Mouse (Mus musculus): ENCODE data around the gene Nol12. TPM values are rescaled to one million over a fixed set of nuclear protein-coding genes. Genes with fewer than 3 reads are reported as not detected.
A peak's percentile ranks its signal among the peaks of the same experiment; 100 is the strongest.

Nol12 gene
- polyA plus RNA-seq, 1 experiment = 11.7 TPM

DNA sequence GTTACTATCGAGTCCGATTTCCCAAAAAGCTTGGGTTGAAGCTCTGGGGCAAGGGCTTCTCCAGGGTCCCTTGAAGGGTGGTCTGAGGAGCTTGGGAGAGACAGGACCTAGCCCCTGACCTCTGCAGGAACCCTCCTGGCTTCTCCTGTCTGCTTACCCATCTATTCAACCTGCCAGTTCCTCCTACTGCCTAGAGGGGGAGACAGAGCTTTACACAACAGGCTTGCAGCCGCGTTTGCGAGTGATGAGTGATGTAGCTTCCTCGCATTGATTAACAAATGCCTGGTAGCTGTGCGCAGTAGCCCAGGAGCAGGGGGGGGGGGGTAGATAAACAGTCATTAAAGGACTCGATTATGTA, 19.1 kb upstream of the Nol12 start:
- H3K4me1 ChIP-seq (ENCODE audit: control insufficient read depth, insufficient read depth, insufficient read length, low read length) = peaks cover 11% of the 10 kb centered on the region
- no peaks in the 10 kb centered on the region for H3K27me3 ChIP-seq (ENCODE audit: control insufficient read depth, insufficient read depth, low read length)
- H3K4me3 ChIP-seq (ENCODE audit: low read depth, low read length) = no peak overlapping the region
- TF ChIP-seq POLR2A (IDR thresholded peaks at IDR 0.05; ENCODE audit: low read depth, low read length) (no peak), CTCF (IDR thresholded peaks at IDR 0.05; ENCODE audit: extremely low read depth, insufficient read length, insufficient replicate concordance, low read depth, low read length) (peak; percentile 89; the same call in 1 of the 2 replicates)
- H3K36me3 ChIP-seq (ENCODE audit: control insufficient read depth, insufficient read depth, low read length) = peaks cover 2% of the 10 kb centered on the region; the same call in 1 of the 2 replicates
- no peak overlapping the region for H3K27ac ChIP-seq (ENCODE audit: insufficient read depth, low read depth, low read length)
- 9% methylated on average over 8 of the region's 8 CpGs for WGBS

DNA sequence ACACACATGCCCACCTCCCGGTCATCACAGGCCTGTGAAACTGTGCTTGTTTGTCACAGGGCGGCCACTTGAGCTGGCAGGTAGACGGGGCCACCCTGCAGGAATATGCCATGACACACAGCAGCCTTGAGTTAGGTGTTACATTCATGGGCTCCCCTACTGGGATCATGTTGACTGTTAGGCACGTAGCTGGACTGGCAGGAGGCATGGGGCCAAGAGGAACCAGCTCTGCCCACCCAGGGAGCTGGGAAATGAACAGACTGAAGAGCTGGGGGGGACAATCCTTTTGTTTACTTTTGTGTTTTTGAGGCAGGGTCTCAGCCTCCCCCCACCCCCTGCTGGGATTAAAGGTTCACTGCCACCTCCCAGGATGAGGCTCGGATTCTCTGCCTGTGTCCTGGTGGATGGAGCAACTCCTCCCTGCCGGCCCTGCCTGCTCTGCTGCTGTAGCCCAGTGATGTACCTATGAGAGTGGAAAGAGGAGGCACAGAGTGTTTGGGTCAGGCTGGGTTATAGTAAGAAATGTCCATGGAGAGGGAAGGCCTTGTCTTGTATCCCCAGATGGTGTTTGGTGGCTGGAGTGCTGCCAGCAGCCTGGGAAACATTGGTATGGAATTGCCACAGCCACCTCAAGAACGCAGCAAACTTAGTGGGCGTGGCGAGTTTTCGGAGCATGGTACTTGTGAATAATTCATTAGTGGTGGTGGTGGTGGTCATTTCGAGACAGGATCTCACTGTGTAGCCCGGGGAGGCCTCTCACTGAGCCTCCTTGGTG, 18.5 kb upstream of the Nol12 start:
- Histone ChIP-seq H3K36me3 (ENCODE audit: control insufficient read depth, insufficient read depth, low read length) (peaks cover 2% of the 10 kb centered on the region; the same call in 1 of the 2 replicates), H3K27me3 (ENCODE audit: control insufficient read depth, insufficient read depth, low read length) (no peaks in the 10 kb centered on the region), H3K27ac (ENCODE audit: insufficient read depth, low read depth, low read length) (no peak overlapping the region), H3K4me3 (ENCODE audit: low read depth, low read length) (no peak overlapping the region), H3K4me1 (ENCODE audit: control insufficient read depth, insufficient read depth, insufficient read length, low read length) (peaks cover 11% of the 10 kb centered on the region)
- WGBS = 87% methylated on average over 12 of the region's 12 CpGs
- TF ChIP-seq CTCF (IDR thresholded peaks at IDR 0.05; ENCODE audit: extremely low read depth, insufficient read length, insufficient replicate concordance, low read depth, low read length) (no peak), POLR2A (IDR thresholded peaks at IDR 0.05; ENCODE audit: low read depth, low read length) (no peak)

DNA sequence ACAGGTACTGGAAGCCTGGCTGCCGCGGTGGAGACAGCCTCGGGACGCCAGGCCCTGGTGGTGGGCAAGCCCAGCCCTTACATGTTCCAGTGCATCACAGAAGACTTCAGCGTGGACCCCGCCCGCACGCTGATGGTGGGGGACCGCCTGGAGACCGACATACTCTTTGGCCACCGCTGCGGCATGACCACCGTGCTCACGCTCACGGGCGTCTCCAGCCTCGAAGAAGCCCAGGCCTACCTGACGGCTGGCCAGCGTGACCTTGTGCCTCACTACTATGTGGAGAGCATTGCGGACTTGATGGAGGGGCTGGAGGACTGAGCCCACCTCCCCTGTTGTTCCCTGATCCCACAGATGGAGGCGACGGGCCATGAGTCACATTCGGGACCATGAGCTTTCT, 16.6 kb upstream of the Nol12 start:
- 93% methylated on average over 23 of the region's 23 CpGs for WGBS
- Histone ChIP-seq H3K4me3 (ENCODE audit: low read depth, low read length) (no peak overlapping the region), H3K4me1 (ENCODE audit: control insufficient read depth, insufficient read depth, insufficient read length, low read length) (peaks cover 14% of the 10 kb centered on the region), H3K36me3 (ENCODE audit: control insufficient read depth, insufficient read depth, low read length) (peaks cover 2% of the 10 kb centered on the region; the same call in 1 of the 2 replicates), H3K27ac (ENCODE audit: insufficient read depth, low read depth, low read length) (no peak overlapping the region), H3K27me3 (ENCODE audit: control insufficient read depth, insufficient read depth, low read length) (no peaks in the 10 kb centered on the region)
- TF ChIP-seq CTCF (IDR thresholded peaks at IDR 0.05; ENCODE audit: extremely low read depth, insufficient read length, insufficient replicate concordance, low read depth, low read length) (no peak), POLR2A (IDR thresholded peaks at IDR 0.05; ENCODE audit: low read depth, low read length) (no peak)

DNA sequence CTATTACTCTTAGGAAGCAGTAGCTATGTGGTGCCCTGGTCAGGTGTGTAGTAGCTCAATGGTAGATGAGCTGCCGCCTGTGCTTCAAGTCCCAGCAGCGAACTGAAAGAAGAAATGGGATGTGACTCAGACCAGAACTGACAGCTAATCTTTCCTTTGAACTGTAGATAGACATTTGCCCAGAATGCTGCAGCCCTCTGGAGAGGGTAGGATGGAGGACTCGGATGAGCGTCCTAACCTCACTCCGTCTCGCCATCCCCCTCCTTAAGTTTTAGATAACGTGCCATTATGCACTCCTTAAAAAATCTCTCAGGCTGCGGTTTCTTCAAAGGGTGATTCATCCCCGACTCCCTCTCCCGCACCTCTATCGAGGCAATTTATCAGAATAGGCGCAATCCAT, 14.8 kb upstream of the Nol12 start:
- no peaks in the 10 kb centered on the region for H3K27me3 ChIP-seq (ENCODE audit: control insufficient read depth, insufficient read depth, low read length)
- no peak for TF ChIP-seq CTCF (IDR thresholded peaks at IDR 0.05; ENCODE audit: extremely low read depth, insufficient read length, insufficient replicate concordance, low read depth, low read length)
- TF ChIP-seq POLR2A (IDR thresholded peaks at IDR 0.05; ENCODE audit: low read depth, low read length) = no peak
- peaks cover 2% of the 10 kb centered on the region; the same call in 1 of the 2 replicates for H3K36me3 ChIP-seq (ENCODE audit: control insufficient read depth, insufficient read depth, low read length)
- 55% methylated on average over 12 of the region's 12 CpGs for WGBS
- H3K4me3 ChIP-seq (ENCODE audit: low read depth, low read length) = no peak overlapping the region
- H3K4me1 ChIP-seq (ENCODE audit: control insufficient read depth, insufficient read depth, insufficient read length, low read length) = peaks cover 10% of the 10 kb centered on the region; the same call in 1 of the 2 replicates
- H3K27ac ChIP-seq (ENCODE audit: insufficient read depth, low read depth, low read length) = no peak overlapping the region

DNA sequence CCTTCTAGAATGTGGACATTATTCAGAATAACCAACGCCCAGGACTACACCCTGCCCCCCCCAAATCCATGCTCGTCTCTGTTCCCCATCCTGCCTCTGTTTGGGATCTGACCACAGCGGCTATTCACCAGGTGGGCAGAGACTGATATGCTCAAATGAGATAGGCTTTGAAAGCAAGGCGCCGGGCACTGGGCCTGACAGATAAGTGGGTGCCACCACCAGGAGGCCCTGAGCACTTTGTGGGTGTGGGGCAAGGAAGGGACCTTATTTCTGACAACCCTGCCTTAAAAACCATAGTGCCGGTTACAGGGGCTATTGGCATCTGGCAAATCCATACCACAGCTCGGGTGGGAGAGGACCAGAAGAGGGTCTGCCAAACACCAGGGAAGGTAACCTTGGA, 12.0 kb upstream of the Nol12 start:
- Histone ChIP-seq H3K4me1 (ENCODE audit: control insufficient read depth, insufficient read depth, insufficient read length, low read length) (peaks cover 17% of the 10 kb centered on the region), H3K4me3 (ENCODE audit: low read depth, low read length) (no peak overlapping the region), H3K36me3 (ENCODE audit: control insufficient read depth, insufficient read depth, low read length) (peaks cover 2% of the 10 kb centered on the region; the same call in 1 of the 2 replicates), H3K27ac (ENCODE audit: insufficient read depth, low read depth, low read length) (no peak overlapping the region), H3K27me3 (ENCODE audit: control insufficient read depth, insufficient read depth, low read length) (no peaks in the 10 kb centered on the region)
- TF ChIP-seq POLR2A (IDR thresholded peaks at IDR 0.05; ENCODE audit: low read depth, low read length) = no peak
- no peak for TF ChIP-seq CTCF (IDR thresholded peaks at IDR 0.05; ENCODE audit: extremely low read depth, insufficient read length, insufficient replicate concordance, low read depth, low read length)
- WGBS = 78% methylated on average over 7 of the region's 7 CpGs

DNA sequence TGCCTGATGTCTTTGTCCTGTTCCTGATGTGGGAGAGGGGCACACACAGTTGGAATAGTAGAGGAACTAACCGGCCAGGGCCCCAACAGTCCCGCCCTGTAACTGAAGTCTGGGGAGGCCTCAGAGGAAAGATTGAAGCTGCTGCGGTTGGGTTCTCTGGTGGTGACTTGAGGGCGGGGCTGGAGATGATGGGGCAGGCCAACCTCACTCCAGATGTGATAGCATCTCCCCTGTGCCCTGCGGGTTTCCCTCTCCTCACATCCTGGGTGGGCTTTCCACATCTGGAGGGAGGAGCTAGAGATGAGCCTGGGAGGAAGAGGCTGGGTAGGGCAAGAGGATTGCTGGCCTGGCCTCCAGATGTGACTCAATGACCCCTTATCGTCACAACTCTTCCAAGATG, 11.1 kb upstream of the Nol12 start:
- Histone ChIP-seq H3K36me3 (ENCODE audit: control insufficient read depth, insufficient read depth, low read length) (no peaks in the 10 kb centered on the region), H3K4me3 (ENCODE audit: low read depth, low read length) (no peak overlapping the region), H3K27me3 (ENCODE audit: control insufficient read depth, insufficient read depth, low read length) (no peaks in the 10 kb centered on the region), H3K27ac (ENCODE audit: insufficient read depth, low read depth, low read length) (no peak overlapping the region), H3K4me1 (ENCODE audit: control insufficient read depth, insufficient read depth, insufficient read length, low read length) (peaks cover 19% of the 10 kb centered on the region)
- 61% methylated on average over 6 of the region's 6 CpGs for WGBS
- TF ChIP-seq POLR2A (IDR thresholded peaks at IDR 0.05; ENCODE audit: low read depth, low read length) (no peak), CTCF (IDR thresholded peaks at IDR 0.05; ENCODE audit: extremely low read depth, insufficient read length, insufficient replicate concordance, low read depth, low read length) (no peak)

DNA sequence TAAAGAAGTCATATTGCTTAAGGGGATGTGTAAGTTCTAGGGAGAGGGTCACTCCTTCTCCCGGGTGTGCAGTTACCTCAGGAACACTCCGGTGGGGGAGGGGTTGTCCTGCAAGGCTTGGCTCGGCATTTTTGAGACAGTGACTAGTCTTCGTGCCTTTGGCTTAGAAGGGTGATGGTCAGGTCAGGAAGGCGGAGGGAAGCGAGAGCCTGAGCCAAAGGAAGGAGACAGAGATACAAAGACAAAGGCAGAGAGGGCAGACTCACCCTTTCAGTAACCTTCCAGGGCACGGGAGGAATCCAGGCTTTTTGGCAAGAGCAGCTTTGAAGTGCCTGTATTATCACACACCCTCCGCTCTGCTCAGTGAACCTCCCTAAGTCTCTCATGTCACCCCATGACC, 9.6 kb upstream of the Nol12 start:
- Histone ChIP-seq H3K36me3 (ENCODE audit: control insufficient read depth, insufficient read depth, low read length) (no peaks in the 10 kb centered on the region), H3K27ac (ENCODE audit: insufficient read depth, low read depth, low read length) (no peak overlapping the region), H3K4me1 (ENCODE audit: control insufficient read depth, insufficient read depth, insufficient read length, low read length) (peaks cover 19% of the 10 kb centered on the region), H3K27me3 (ENCODE audit: control insufficient read depth, insufficient read depth, low read length) (no peaks in the 10 kb centered on the region), H3K4me3 (ENCODE audit: low read depth, low read length) (no peak overlapping the region)
- WGBS = 68% methylated on average over 8 of the region's 8 CpGs
- no peak for TF ChIP-seq CTCF (IDR thresholded peaks at IDR 0.05; ENCODE audit: extremely low read depth, insufficient read length, insufficient replicate concordance, low read depth, low read length)
- TF ChIP-seq POLR2A (IDR thresholded peaks at IDR 0.05; ENCODE audit: low read depth, low read length) = no peak
